Mouse (Mus musculus) brain, embryonic 14.5 days (tissue): Measurements from ENCODE around the gene Gm20425.

Experiments used
- CTCF ChIP-seq: fragments of 200-500 bp; IDR thresholded peaks from 2 replicates; pipeline ENCODE4 v1.5.1; 2012; ENCODE audit warnings: inconsistent platforms, mild to moderate bottlenecking, moderate library complexity, borderline replicate concordance; ENCODE audit not compliant: insufficient read depth, insufficient read length; ENCODE audit errors: extremely low read depth
- POLR2A ChIP-seq: fragments of 200-500 bp; IDR thresholded peaks from 2 replicates; pipeline ENCODE4 v1.6.1; 2012; ENCODE audit warnings: mild to moderate bottlenecking, inconsistent platforms, borderline replicate concordance; ENCODE audit not compliant: poor library complexity, insufficient read depth, insufficient read length, severe bottlenecking; ENCODE audit errors: extremely low read depth

DNA sequence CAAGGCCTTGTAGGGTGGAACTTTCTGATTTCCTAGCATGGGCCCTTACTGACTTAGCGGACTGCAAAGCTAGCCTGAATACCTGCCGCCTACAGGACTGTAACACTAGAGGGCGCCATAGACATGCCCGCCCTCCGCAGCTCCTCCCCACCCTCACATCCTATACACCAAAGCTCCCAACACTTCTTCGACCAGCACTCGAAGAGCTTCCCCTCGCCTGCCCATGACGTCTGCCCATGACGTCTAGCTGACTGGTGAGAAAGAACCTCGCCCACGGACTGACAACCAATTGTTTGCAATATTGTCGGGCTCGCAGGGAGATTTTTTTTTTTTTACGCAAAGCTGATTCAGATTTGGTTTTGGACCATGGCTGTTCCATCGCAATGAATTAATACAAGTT, 22.3 kb downstream of the Gm20425 start:
- no peak for TF ChIP-seq POLR2A
- TF ChIP-seq CTCF: peak; percentile 92
